Mouse (Mus musculus) adrenal gland, adult 8-10 months (tissue): ENCODE measurements at regions not wholly inside any gene's neighbourhood (a gene's known extent, or its start where the extent isn't known, plus 50 kb on each side); places are given as distances from the start of the nearest gene placed in this dataset.

Source experiments
- DNase-seq: peaks from one replicate; pipeline ENCODE4 v3.0.0; 2022

GRCm38 (mm10) chr9:23025247-23025646, 197.6 kb upstream of the Bmper start:
- peak; percentile 49 for DNase-seq

- no peak for DNase-seq
Measured at GRCm38 (mm10) chr9:23027377-23028313, 195.2 kb upstream of the Bmper start.

- no peak for DNase-seq
Measured at GRCm38 (mm10) chr9:23029421-23029820, 193.5 kb upstream of the Bmper start.

- peak; percentile 73 for DNase-seq
Measured at GRCm38 (mm10) chr9:23030138-23030537, 192.7 kb upstream of the Bmper start.

- DNase-seq, result no peak
Measured at GRCm38 (mm10) chr9:23030546-23030945, 192.3 kb upstream of the Bmper start.

GRCm38 (mm10) chr9:23031916-23032315, 191.0 kb upstream of the Bmper start:
- peak; percentile 58 for DNase-seq

- DNase-seq, result no peak
Measured at GRCm38 (mm10) chr9:23035306-23035705, 187.6 kb upstream of the Bmper start.

- DNase-seq, result no peak
Measured at GRCm38 (mm10) chr9:23035901-23036610, 186.8 kb upstream of the Bmper start.

GRCm38 (mm10) chr9:23037513-23037914, 185.4 kb upstream of the Bmper start:
- no peak for DNase-seq

- DNase-seq, result peak; percentile 42
Measured at GRCm38 (mm10) chr9:23039588-23039987, 183.3 kb upstream of the Bmper start.

GRCm38 (mm10) chr9:23041025-23041424, 181.9 kb upstream of the Bmper start:
- DNase-seq, result no peak

- DNase-seq, result peak; percentile 76
Measured at GRCm38 (mm10) chr9:23041537-23042472, 181.1 kb upstream of the Bmper start.

- no peak for DNase-seq
Measured at GRCm38 (mm10) chr9:23043006-23043405, 179.9 kb upstream of the Bmper start.

- no peak for DNase-seq
Measured at GRCm38 (mm10) chr9:23045486-23045885, 177.4 kb upstream of the Bmper start.

GRCm38 (mm10) chr9:23050751-23051150, 172.1 kb upstream of the Bmper start:
- DNase-seq, result no peak

GRCm38 (mm10) chr9:23059526-23059925, 163.3 kb upstream of the Bmper start:
- DNase-seq, result no peak

- DNase-seq, result no peak
Measured at GRCm38 (mm10) chr9:23060526-23060925, 162.3 kb upstream of the Bmper start.

- DNase-seq, result no peak
Measured at GRCm38 (mm10) chr9:23061179-23061929, 161.5 kb upstream of the Bmper start.

GRCm38 (mm10) chr9:23062057-23062655, 160.7 kb upstream of the Bmper start:
- DNase-seq, result no peak

- DNase-seq, result no peak
Measured at GRCm38 (mm10) chr9:23062656-23063444, 160.0 kb upstream of the Bmper start.
